Mouse (Mus musculus) CH12.LX (cell line): ENCODE measurements at regions not wholly inside any gene's neighbourhood (a gene's known extent, or its start where the extent isn't known, plus 50 kb on each side); places are given as distances from the start of the nearest gene placed in this dataset.
"Not testable (repeated sequence)": the region's sequence is repeated elsewhere in the genome, so short reads cannot be mapped to it uniquely, and the experiment has no call there.

Experiments used
- CTCF ChIP-seq, 2 experiments: IDR thresholded peaks in 1 of 2; conservative IDR thresholded peaks in 1 of 2; 2 replicates each; pipeline ENCODE4 v1.5.1; 2011 to 2012; ENCODE audit warnings: low read depth in 2 of 2, low read length in 2 of 2, improper control_type of control experiment in 1 of 2, inconsistent platforms in 1 of 2, mild to moderate bottlenecking in 1 of 2, moderate library complexity in 1 of 2
- ELF1 ChIP-seq: IDR thresholded peaks from 2 replicates; pipeline ENCODE4 v1.6.1; 2014; ENCODE audit warnings: low read depth, mild to moderate bottlenecking, inconsistent platforms, low read length, improper control_type of control experiment
- EP300 ChIP-seq: IDR thresholded peaks from 2 replicates; pipeline ENCODE4 v1.6.1; 2011; ENCODE audit warnings: low read length, improper control_type of control experiment
- ETS1 ChIP-seq: conservative IDR thresholded peaks from 2 replicates; pipeline ENCODE4 v1.6.1; 2012; ENCODE audit warnings: low read depth, mild to moderate bottlenecking, inconsistent platforms, low read length, improper control_type of control experiment, moderate library complexity
- GABPA ChIP-seq: IDR thresholded peaks from 2 replicates; pipeline ENCODE4 v1.6.1; 2012; ENCODE audit warnings: low read depth, low read length, improper control_type of control experiment, inconsistent platforms; ENCODE audit not compliant: insufficient replicate concordance
- KAT2A ChIP-seq: IDR thresholded peaks from 2 replicates; pipeline ENCODE4 v1.6.1; 2012; ENCODE audit warnings: low read length, improper control_type of control experiment, inconsistent platforms; ENCODE audit not compliant: insufficient replicate concordance
- MXI1 ChIP-seq: IDR thresholded peaks from 2 replicates; pipeline ENCODE4 v1.6.1; 2011; ENCODE audit warnings: mild to moderate bottlenecking, low read depth, low read length, improper control_type of control experiment
- POLR2A ChIP-seq: IDR thresholded peaks from 2 replicates; pipeline ENCODE4 v1.6.1; 2011; ENCODE audit warnings: low read depth, mild to moderate bottlenecking, improper control_type of control experiment, low read length
- POLR2AphosphoS2 ChIP-seq: IDR thresholded peaks from 2 replicates; pipeline ENCODE4 v1.6.1; 2011; ENCODE audit warnings: low read depth, low read length, improper control_type of control experiment
- UBTF ChIP-seq: IDR thresholded peaks from 2 replicates; pipeline ENCODE4 v1.6.1; 2012; ENCODE audit warnings: low read depth, mild to moderate bottlenecking, inconsistent platforms, low read length, improper control_type of control experiment, moderate library complexity
- USF1 ChIP-seq: IDR thresholded peaks from 2 replicates; pipeline ENCODE4 v1.6.1; 2014; ENCODE audit warnings: low read depth, mild to moderate bottlenecking, inconsistent platforms, low read length, improper control_type of control experiment
- ZNF384 ChIP-seq: IDR thresholded peaks from 2 replicates; pipeline ENCODE4 v1.6.1; 2012; ENCODE audit warnings: low read depth, low read length, improper control_type of control experiment, inconsistent platforms

DNA sequence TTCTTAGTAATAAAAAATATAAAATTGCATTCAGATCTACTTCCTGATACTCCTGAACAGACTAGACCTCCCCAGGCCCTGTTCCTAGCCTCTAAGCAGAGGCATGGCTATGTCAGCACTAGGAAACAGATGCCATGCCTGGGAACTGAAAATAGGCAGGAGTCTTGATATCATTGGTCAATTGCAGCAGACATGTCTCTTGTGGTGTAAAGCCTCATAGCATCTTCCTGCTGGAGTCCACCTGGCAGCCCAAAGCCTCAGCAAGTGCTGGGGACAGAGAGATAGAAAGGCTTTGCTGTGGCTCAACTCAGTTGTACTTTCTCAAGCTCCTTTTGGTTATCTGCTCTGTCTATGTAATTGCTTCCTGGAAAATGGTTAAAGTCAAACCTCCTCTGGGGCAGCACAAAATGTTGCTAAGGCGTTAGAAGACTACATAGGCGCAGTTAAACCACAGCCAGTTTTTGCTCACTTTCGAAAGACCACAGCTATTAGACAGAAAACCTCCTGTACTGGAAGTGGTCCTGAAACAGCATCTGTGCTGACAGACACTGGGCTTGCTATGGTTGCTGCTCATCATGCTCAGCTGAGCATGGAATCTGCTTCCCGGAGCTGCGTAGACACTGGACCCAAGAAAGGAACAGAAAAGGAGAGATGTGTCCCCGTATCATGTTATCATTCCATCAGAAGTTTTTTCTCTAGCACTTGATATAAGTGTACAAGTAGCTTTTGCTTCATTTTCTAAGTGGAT is 122.9 kb downstream of the Stard3nl start:
- not testable (repeated sequence) for TF ChIP-seq POLR2AphosphoS2; ETS1; GABPA; EP300; CTCF (conservative IDR thresholded peaks at IDR 0.05 in 1 of 2, IDR thresholded peaks at IDR 0.05 in 1 of 2; ENCODE audit: low read depth in 2 of 2, low read length in 2 of 2); USF1; UBTF; POLR2A; ZNF384; ELF1; KAT2A; MXI1
